Mouse (Mus musculus): ENCODE measurements around the gene Macrod2. TPM values are rescaled to one million over a fixed set of nuclear protein-coding genes. Genes with fewer than 3 reads are reported as not detected.

Gene Macrod2
- polyA plus RNA-seq, 1 experiment from 2014 or later, result 11.5 TPM

DNA sequence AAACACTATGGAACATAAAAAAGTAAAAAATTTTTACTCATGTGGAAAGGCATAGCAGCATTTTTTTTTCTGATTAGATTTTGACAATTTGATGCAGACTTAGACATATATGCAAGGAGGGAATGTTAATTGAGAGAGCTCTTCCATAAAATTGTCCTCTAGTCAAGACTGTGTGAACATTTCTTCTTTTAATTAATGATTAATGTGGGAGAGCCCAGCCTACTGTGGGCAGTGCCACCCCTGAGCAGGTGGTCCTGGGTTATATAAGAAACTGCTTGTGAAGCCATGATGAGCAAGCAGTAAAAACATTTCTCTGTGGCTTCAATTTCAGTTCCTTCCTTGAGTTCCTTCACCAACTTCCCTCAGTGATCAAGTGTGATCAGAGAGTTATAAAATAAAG, 730.5 kb downstream of the Macrod2 start:
- H3K9ac ChIP-seq, result no peak overlapping the region
- H3K4me2 ChIP-seq, result no peak overlapping the region
- H3K27ac ChIP-seq, result no peak overlapping the region
- ATAC-seq (ENCODE audit: low read depth), result no peak
- no peak for DNase-seq
- no peaks in the 10 kb centered on the region for H3K9me3 ChIP-seq (replicated peaks)
- no peaks in the 10 kb centered on the region for H3K27me3 ChIP-seq
- H3K4me3 ChIP-seq (replicated peaks), result no peak overlapping the region
- H3K4me1 ChIP-seq (replicated peaks), result no peaks in the 10 kb centered on the region
- H3K36me3 ChIP-seq, result no peaks in the 10 kb centered on the region

DNA sequence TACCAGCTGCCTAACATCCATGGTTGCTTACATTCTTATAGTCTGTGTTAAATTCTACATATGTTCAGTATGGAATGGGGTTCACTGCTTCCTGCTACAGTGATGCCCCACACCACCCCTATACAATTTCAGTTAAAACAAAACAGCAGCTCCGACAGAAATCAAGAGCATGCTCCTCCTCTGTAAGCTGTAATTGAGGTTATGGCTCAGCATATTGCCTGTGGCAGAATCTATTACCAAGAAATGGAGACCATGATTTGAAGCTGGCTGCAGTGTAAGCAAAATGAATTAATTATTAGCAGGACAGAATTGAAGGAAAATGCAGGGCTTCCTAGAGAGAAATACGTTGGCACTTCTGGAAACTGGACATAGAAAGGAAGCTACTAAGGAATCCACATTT, 747.2 kb downstream of the Macrod2 start:
- no peak overlapping the region for H3K4me2 ChIP-seq
- no peaks in the 10 kb centered on the region for H3K4me1 ChIP-seq (replicated peaks)
- no peaks in the 10 kb centered on the region for H3K27me3 ChIP-seq
- no peak overlapping the region for H3K4me3 ChIP-seq (replicated peaks)
- 51% methylated on average over 2 of the region's 2 CpGs for WGBS (ENCODE audit: insufficient replicate concordance)
- no peak overlapping the region for H3K27ac ChIP-seq
- no peak overlapping the region for H3K9ac ChIP-seq
- ATAC-seq (ENCODE audit: low read depth) (no peak), DNase-seq (no peak)
- no peaks in the 10 kb centered on the region for H3K9me3 ChIP-seq (replicated peaks)
- H3K36me3 ChIP-seq, result no peaks in the 10 kb centered on the region

DNA sequence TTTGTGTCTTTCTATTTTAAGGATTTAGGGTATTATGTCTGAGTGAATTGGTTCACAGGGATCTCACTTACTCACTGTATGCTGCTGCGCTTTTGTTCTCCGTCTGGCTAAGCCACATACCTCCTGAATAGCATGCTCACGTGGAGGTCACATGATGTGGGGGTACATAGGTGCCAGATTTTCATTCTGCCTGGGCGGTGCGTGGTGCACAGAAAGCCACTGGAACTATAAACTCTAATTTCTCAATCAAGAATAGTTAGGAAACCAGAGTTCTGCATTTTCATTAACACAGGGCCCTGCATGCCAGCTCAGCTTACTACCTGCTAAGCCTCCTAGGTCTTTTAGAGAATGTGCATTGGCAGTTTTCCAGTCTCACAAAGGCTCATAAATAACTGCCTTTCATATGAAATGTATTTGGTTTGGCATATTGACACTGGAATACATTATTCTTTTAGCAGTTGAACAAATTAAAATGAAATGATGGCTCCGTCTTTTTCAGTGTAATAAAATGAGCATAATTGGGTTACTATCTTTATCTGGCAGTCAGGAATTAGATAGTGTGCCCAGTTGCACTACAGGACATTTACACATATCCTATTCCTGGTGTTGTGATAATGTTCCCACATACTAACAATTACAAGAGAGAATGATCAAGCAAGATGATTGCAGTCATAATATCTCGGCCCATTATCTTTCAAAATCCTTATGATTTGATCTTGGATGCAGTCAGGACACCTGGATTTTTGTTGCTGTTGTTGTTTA, 757.1 kb downstream of the Macrod2 start:
- H3K9me3 ChIP-seq (replicated peaks), result no peaks in the 10 kb centered on the region
- no peaks in the 10 kb centered on the region for H3K36me3 ChIP-seq
- no peaks in the 10 kb centered on the region for H3K4me1 ChIP-seq (replicated peaks)
- DNase-seq, result no peak
- ATAC-seq (ENCODE audit: low read depth), result no peak
- H3K27me3 ChIP-seq, result no peaks in the 10 kb centered on the region
- H3K4me3 ChIP-seq (replicated peaks), result no peak overlapping the region
- H3K9ac ChIP-seq, result no peak overlapping the region
- 73% methylated on average over 7 of the region's 7 CpGs for WGBS (ENCODE audit: insufficient replicate concordance)
- H3K27ac ChIP-seq, result no peak overlapping the region
- no peak overlapping the region for H3K4me2 ChIP-seq

DNA sequence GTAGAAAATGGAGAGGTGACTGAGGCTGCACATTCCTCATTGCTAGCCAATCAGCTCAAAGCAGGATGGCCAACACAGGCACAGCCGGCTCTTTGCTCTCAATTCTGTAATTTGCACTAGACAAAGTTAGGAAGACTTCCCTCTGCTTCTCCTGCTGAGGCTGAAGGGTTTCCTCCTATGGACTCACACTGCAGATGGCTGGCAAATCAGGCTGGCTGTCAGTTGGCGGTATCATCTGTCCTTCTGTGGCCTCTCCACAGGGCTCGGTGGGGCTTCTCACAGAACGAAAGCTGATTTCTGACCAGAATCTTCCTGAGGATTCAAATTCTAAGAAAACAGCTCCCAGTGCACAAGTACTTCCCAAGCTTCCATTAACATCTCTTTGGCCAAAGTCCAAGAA, 760.9 kb downstream of the Macrod2 start:
- no peak overlapping the region for H3K9ac ChIP-seq
- H3K4me1 ChIP-seq (replicated peaks), result no peaks in the 10 kb centered on the region
- H3K9me3 ChIP-seq (replicated peaks), result no peaks in the 10 kb centered on the region
- no peak overlapping the region for H3K4me3 ChIP-seq (replicated peaks)
- DNase-seq (no peak), ATAC-seq (ENCODE audit: low read depth) (no peak)
- H3K27me3 ChIP-seq, result no peaks in the 10 kb centered on the region
- H3K36me3 ChIP-seq, result no peaks in the 10 kb centered on the region
- H3K27ac ChIP-seq, result no peak overlapping the region
- 63% methylated on average over 4 of the region's 4 CpGs for WGBS (ENCODE audit: insufficient replicate concordance)
- no peak overlapping the region for H3K4me2 ChIP-seq

DNA sequence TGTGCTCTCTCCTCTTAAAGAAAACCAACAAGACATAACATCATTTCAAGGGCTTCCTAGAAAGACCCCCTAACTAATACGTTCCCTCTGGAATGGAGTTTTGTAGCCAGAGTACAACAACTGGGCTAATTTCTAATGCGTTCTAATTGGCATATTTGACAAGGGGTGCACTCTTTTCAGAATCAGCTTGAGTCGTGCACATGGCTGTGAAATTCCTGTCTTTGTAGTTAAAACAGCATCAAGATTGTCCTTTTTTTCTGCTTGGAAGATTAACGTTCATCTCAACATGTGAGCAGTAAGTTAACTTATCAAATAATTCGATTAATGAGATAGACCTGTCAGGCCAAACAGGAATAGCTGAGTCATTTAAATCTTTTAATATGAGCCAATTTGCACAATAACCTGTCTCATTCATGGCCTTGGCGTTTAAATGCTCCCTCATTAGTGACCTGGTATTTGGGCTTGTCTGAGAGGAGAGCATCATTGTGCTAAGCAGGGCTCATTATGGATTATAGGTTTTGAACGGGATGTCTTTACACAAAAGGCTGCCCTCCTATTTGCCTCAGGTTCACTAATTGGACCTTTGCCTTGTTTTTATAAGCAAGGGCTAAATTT, 762.0 kb downstream of the Macrod2 start:
- no peaks in the 10 kb centered on the region for H3K4me1 ChIP-seq (replicated peaks)
- no peak overlapping the region for H3K4me3 ChIP-seq (replicated peaks)
- DNase-seq (no peak), ATAC-seq (ENCODE audit: low read depth) (no peak)
- H3K4me2 ChIP-seq, result no peak overlapping the region
- no peaks in the 10 kb centered on the region for H3K27me3 ChIP-seq
- H3K9ac ChIP-seq, result no peak overlapping the region
- no peak overlapping the region for H3K27ac ChIP-seq
- no peaks in the 10 kb centered on the region for H3K36me3 ChIP-seq
- H3K9me3 ChIP-seq (replicated peaks), result no peaks in the 10 kb centered on the region
- WGBS (ENCODE audit: insufficient replicate concordance), result 69% methylated on average over 7 of the region's 7 CpGs

DNA sequence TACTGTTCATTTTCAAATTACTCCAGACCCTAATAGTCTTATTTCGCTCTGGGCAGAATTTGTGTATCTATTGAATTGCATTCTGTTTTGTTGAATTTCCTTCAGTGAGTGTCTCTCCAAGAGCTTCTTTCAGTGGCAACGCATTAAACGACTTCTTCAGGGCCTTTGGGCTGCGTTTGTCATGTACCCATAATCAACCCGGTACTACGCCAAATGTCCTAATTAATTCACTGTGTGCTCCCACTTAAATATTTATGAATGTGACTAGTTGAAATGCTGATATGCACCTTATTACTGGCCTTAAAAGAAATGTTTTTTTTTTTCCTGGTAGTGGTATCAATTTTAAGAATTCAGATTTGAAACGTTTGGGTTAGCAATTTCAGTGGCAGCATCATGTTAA, 763.1 kb downstream of the Macrod2 start:
- Histone ChIP-seq H3K27ac (no peak overlapping the region), H3K9ac (no peak overlapping the region), H3K4me3 (replicated peaks) (no peak overlapping the region), H3K4me2 (no peak overlapping the region), H3K4me1 (replicated peaks) (no peaks in the 10 kb centered on the region), H3K27me3 (no peaks in the 10 kb centered on the region), H3K9me3 (replicated peaks) (no peaks in the 10 kb centered on the region), H3K36me3 (no peaks in the 10 kb centered on the region)
- 69% methylated on average over 7 of the region's 7 CpGs for WGBS (ENCODE audit: insufficient replicate concordance)
- no peak for ATAC-seq (ENCODE audit: low read depth)
- no peak for DNase-seq

DNA sequence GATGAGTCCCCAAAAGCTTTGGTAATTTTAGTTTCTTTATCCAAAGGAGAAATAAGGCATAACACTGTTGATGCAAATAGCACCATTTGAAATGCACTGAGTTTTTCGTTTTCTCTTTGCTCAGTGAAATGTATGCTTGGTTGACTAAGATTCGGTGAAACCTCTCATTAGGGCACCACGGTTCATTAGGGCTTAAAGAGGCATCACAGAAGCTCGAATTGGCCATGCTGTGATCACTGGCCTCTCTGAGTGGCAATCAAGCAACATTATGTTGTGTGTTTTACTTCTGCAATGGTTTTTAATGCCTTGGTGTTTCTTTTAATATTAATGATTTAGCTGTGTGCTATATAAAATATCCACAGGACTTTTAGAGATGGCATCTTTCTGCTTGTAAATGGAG, 768.8 kb downstream of the Macrod2 start:
- 51% methylated on average over 4 of the region's 4 CpGs for WGBS (ENCODE audit: insufficient replicate concordance)
- Histone ChIP-seq H3K9me3 (replicated peaks) (no peaks in the 10 kb centered on the region), H3K36me3 (no peaks in the 10 kb centered on the region), H3K4me3 (replicated peaks) (no peak overlapping the region), H3K9ac (no peak overlapping the region), H3K27ac (no peak overlapping the region), H3K4me2 (no peak overlapping the region), H3K4me1 (replicated peaks) (no peaks in the 10 kb centered on the region), H3K27me3 (no peaks in the 10 kb centered on the region)
- ATAC-seq (ENCODE audit: low read depth) (no peak), DNase-seq (no peak)

DNA sequence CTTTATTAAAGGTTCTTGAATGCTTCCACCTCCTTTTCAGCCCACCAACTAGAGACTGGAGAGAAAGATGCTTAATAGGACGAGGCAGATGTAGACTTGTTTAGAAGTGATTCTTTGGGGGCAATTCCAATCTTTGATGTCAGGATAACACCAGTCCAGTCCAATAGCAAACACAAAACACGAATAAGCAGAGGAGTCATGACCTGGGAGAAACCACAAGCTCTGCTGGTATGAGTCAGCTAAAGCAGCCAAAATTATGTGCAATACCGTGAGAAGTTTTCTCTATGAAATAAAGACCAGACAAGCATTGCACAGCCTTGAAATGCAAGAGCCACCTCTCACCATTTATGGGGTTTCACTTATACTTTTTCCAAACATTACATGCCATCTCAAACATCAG, 774.5 kb downstream of the Macrod2 start:
- Histone ChIP-seq H3K4me2 (no peak overlapping the region), H3K4me3 (replicated peaks) (no peak overlapping the region), H3K27ac (no peak overlapping the region), H3K4me1 (replicated peaks) (no peaks in the 10 kb centered on the region), H3K27me3 (no peaks in the 10 kb centered on the region), H3K9me3 (replicated peaks) (no peaks in the 10 kb centered on the region), H3K36me3 (no peaks in the 10 kb centered on the region), H3K9ac (no peak overlapping the region)
- 45% methylated on average over 3 of the region's 3 CpGs for WGBS (ENCODE audit: insufficient replicate concordance)
- DNase-seq (no peak), ATAC-seq (ENCODE audit: low read depth) (no peak)

DNA sequence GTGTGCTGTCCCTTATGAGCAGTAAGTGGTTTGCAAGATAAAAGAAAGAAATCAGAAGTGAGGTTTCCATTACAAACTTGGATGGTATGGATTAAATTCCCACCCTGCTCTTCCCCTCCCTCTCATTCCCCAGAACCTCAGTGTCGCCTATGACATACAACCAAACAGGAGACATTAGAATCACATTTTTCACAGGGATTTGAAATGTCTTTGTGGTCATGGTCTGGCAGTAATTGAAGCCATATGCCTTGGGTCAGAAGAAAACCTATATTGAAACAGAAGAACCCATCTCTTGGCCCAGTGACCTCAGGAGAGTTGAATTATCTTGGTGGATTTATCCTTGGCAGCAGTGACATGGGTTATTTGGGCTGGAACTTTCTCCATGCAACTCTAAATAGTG, 778.1 kb downstream of the Macrod2 start:
- ATAC-seq (ENCODE audit: low read depth), result no peak
- Histone ChIP-seq H3K9ac (no peak overlapping the region), H3K9me3 (replicated peaks) (no peaks in the 10 kb centered on the region), H3K36me3 (no peaks in the 10 kb centered on the region), H3K27ac (no peak overlapping the region), H3K27me3 (no peaks in the 10 kb centered on the region), H3K4me1 (replicated peaks) (no peaks in the 10 kb centered on the region), H3K4me3 (replicated peaks) (no peak overlapping the region), H3K4me2 (no peak overlapping the region)
- WGBS (ENCODE audit: insufficient replicate concordance), result 48% methylated on average over 1 of the region's 1 CpGs
- no peak for DNase-seq

DNA sequence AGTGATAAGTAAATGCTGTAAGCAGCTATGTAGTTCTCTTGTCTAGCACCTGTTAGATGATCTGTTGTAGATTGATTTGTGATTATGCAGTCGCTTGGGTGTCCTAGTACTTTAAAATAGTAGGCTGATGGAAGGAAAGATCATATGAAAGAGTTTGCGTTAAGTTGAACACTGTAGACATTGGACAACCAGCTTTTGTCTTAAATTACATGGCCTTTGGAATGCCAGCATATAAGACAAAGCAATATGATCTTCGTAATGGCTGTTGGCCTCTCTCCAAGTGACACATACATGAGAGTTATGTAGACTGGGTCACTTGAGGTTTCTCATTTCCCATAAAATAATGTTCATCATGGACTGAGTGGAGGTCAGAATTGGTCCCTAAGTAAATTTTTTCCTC, 778.5 kb downstream of the Macrod2 start:
- no peaks in the 10 kb centered on the region for H3K4me1 ChIP-seq (replicated peaks)
- DNase-seq (no peak), ATAC-seq (ENCODE audit: low read depth) (no peak)
- H3K27ac ChIP-seq, result no peak overlapping the region
- no peaks in the 10 kb centered on the region for H3K9me3 ChIP-seq (replicated peaks)
- no peaks in the 10 kb centered on the region for H3K36me3 ChIP-seq
- no peak overlapping the region for H3K4me2 ChIP-seq
- no peak overlapping the region for H3K9ac ChIP-seq
- no peak overlapping the region for H3K4me3 ChIP-seq (replicated peaks)
- 65% methylated on average over 3 of the region's 3 CpGs for WGBS (ENCODE audit: insufficient replicate concordance)
- H3K27me3 ChIP-seq, result no peaks in the 10 kb centered on the region

DNA sequence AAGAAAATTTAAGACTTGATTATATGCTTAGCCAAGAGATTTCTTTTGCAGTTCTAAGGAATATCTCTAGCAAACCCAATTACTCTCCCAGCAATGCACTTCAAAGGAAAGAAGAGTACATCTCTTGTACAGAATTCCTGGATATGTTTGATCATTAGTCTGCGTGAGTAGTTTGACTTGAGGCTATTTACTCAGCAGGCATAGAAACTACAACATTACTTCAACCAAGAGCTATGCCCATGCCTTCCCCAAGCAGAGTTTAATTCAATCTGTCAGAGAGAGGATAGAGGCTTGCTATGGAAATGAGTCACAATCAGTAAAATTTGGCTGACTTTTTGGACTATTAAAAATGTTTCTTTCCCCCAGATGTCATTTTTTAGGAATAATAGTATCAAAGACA, 785.5 kb downstream of the Macrod2 start:
- ATAC-seq (ENCODE audit: low read depth) (no peak), DNase-seq (no peak)
- H3K4me3 ChIP-seq (replicated peaks), result no peak overlapping the region
- no peak overlapping the region for H3K27ac ChIP-seq
- H3K9ac ChIP-seq, result no peak overlapping the region
- no peaks in the 10 kb centered on the region for H3K9me3 ChIP-seq (replicated peaks)
- no peaks in the 10 kb centered on the region for H3K4me1 ChIP-seq (replicated peaks)
- H3K27me3 ChIP-seq, result no peaks in the 10 kb centered on the region
- H3K36me3 ChIP-seq, result no peaks in the 10 kb centered on the region
- no peak overlapping the region for H3K4me2 ChIP-seq
- 71% methylated on average over 1 of the region's 1 CpGs for WGBS (ENCODE audit: insufficient replicate concordance)

DNA sequence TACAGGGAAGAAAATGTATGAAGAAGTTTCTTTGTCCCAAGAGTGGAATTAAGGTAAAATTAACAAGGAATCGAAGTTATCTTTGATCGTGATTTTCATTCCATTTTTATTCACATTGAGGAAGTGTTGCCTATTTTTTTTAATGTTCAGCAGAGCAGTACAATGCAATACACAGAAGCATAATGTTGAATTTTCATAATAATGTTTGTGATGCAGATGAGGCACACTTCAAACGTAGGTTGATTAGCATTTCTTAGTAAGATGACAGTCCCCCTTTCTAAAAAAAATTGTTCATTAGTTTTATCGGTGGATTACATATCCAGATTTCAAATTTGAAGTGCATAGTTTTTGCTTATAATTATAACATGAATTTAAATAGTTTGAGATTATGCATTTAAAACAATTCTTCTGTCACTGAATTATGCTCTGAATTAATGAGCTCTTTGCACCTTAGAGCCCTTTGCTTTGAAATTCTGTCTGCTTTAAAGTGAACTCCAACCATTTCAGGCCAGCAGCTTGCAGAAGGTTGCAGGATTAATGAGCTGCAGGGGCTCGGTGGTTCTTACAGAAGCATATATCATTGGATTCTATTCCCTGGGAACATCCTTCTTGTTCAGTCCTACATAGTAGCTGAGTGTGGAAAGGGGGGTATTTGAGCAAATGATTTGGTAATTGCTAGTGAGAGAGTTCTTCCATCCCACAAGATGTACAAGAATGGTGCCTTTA, 787.1 kb downstream of the Macrod2 start:
- Histone ChIP-seq H3K4me1 (replicated peaks) (no peaks in the 10 kb centered on the region), H3K36me3 (no peaks in the 10 kb centered on the region), H3K4me2 (no peak overlapping the region), H3K27me3 (no peaks in the 10 kb centered on the region), H3K9ac (no peak overlapping the region), H3K4me3 (replicated peaks) (no peak overlapping the region), H3K9me3 (replicated peaks) (no peaks in the 10 kb centered on the region), H3K27ac (no peak overlapping the region)
- DNase-seq, result no peak
- WGBS (ENCODE audit: insufficient replicate concordance), result 59% methylated on average over 5 of the region's 5 CpGs
- ATAC-seq (ENCODE audit: low read depth), result no peak

Measured in liver, embryonic 13.5 days (tissue).